Mouse (Mus musculus) bone marrow, adult 2 months (tissue): ENCODE measurements around the gene Grin1.

Experiments used
- CTCF ChIP-seq: fragments of 200-500 bp; IDR thresholded peaks from 2 replicates; pipeline ENCODE4 v1.5.1; 2011; ENCODE audit warnings: low read length, control low read depth; ENCODE audit not compliant: control insufficient read depth, insufficient read depth
- POLR2A ChIP-seq: fragments of 200-500 bp; IDR thresholded peaks from 2 replicates; pipeline ENCODE4 v1.6.1; 2011; ENCODE audit warnings: low read depth, mild to moderate bottlenecking, control low read depth, low read length, borderline replicate concordance; ENCODE audit not compliant: control insufficient read depth

GRCm38 (mm10) chr2:25262291-25262767 is 56.7 kb downstream of the Grin1 start, which contains the start of gene Tprn:
- TF ChIP-seq CTCF (no peak), POLR2A (peak; percentile 81; the same call in 1 of the 2 replicates)
